Mouse (Mus musculus) stomach, embryonic 16.5 days (tissue): ENCODE results near the gene Cdkl5. TPM values are rescaled to one million over a fixed set of nuclear protein-coding genes. Genes with fewer than 3 reads are reported as not detected.

Source experiments
- polyA plus RNA-seq: library from polyadenylated mRNA; unstranded; fragments of >200 nt; fragmentation: Nextera tagmentation; extraction: Ambion mirVana; gene quantifications from 2 replicates; pipeline ENCODE4 v1.2.1, GENCODE M21; 2015

The Cdkl5 gene
- polyA plus RNA-seq, 1 experiment from 2014 or later, result 2.6 TPM

Other genes starting within 250 kb of the Cdkl5 start
- 0.03 and 0.04 TPM in 2 replicates for gene Rs1, start 226.7 kb downstream of the Cdkl5 start, polyA plus RNA-seq
- 0.19 and 0.48 TPM in 2 replicates for gene Gja6, start 87.7 kb downstream of the Cdkl5 start, polyA plus RNA-seq
- gene Scml2, start 122.5 kb upstream of the Cdkl5 start, polyA plus RNA-seq, result 3.7 and 4.4 TPM in 2 replicates